Mouse (Mus musculus) natural killer cell, adult 2 months (primary cell): ENCODE results near the gene Gli3.

Experiments used
- DNase-seq, 2 experiments: peaks; one replicate each; pipeline ENCODE4 v3.0.0; 2022; ENCODE audit warnings: low spot score in 2 of 2

Gli3 gene

GRCm38 (mm10) chr13:15488065-15488464, 25.0 kb downstream of the Gli3 start:
- no peak for DNase-seq

- no peak for DNase-seq
Observed at GRCm38 (mm10) chr13:15495820-15496219, 32.8 kb downstream of the Gli3 start.

GRCm38 (mm10) chr13:15498338-15498737, 35.3 kb downstream of the Gli3 start:
- no peak for DNase-seq

- DNase-seq, result no peak
Observed at GRCm38 (mm10) chr13:15510925-15511324, 47.9 kb downstream of the Gli3 start.

GRCm38 (mm10) chr13:15513114-15513513, 50.1 kb downstream of the Gli3 start:
- no peak for DNase-seq

- DNase-seq, result no peak
Observed at GRCm38 (mm10) chr13:15514082-15514481, 51.0 kb downstream of the Gli3 start.

GRCm38 (mm10) chr13:15517048-15517760, 54.2 kb downstream of the Gli3 start:
- DNase-seq, result no peak

- no peak for DNase-seq
Observed at GRCm38 (mm10) chr13:15520353-15520752, 57.3 kb downstream of the Gli3 start.

GRCm38 (mm10) chr13:15522153-15522552, 59.1 kb downstream of the Gli3 start:
- no peak for DNase-seq

GRCm38 (mm10) chr13:15524208-15524607, 61.2 kb downstream of the Gli3 start:
- no peak for DNase-seq

- DNase-seq, result no peak
Observed at GRCm38 (mm10) chr13:15526691-15527090, 63.7 kb downstream of the Gli3 start.

- no peak for DNase-seq
Observed at GRCm38 (mm10) chr13:15531568-15531967, 68.5 kb downstream of the Gli3 start.

GRCm38 (mm10) chr13:15537206-15537605, 74.2 kb downstream of the Gli3 start:
- DNase-seq, result no peak

- DNase-seq, result no peak
Observed at GRCm38 (mm10) chr13:15537611-15538010, 74.6 kb downstream of the Gli3 start.

- DNase-seq, result no peak
Observed at GRCm38 (mm10) chr13:15538389-15538788, 75.4 kb downstream of the Gli3 start.

- DNase-seq, result no peak
Observed at GRCm38 (mm10) chr13:15542053-15542452, 79.0 kb downstream of the Gli3 start.

- no peak for DNase-seq
Observed at GRCm38 (mm10) chr13:15543169-15543887, 80.3 kb downstream of the Gli3 start.

- no peak for DNase-seq
Observed at GRCm38 (mm10) chr13:15543888-15544640, 81.0 kb downstream of the Gli3 start.

- no peak for DNase-seq
Observed at GRCm38 (mm10) chr13:15545346-15545896, 82.4 kb downstream of the Gli3 start.

GRCm38 (mm10) chr13:15546258-15546657, 83.2 kb downstream of the Gli3 start:
- DNase-seq, result no peak

GRCm38 (mm10) chr13:15549466-15549865, 86.4 kb downstream of the Gli3 start:
- DNase-seq, result no peak

- no peak for DNase-seq
Observed at GRCm38 (mm10) chr13:15550027-15550602, 87.1 kb downstream of the Gli3 start.
